Mouse (Mus musculus) CD4-positive, CD25-positive, alpha-beta regulatory T cell, adult 4 months (primary cell): ENCODE data around the gene Mctp2. TPM values are rescaled to one million over a fixed set of nuclear protein-coding genes. Genes with fewer than 3 reads are reported as not detected.

Source experiments
- ATAC-seq: one replicate; pipeline ENCODE4 v1.8.0; 2017
- polyA plus RNA-seq, 2 experiments: library from polyadenylated mRNA; unstranded; fragments of 100-300 nt; shearing (Covaris generic); gene quantifications; one replicate each; pipeline ENCODE4 v1.2.1; 2017

The Mctp2 gene
- polyA plus RNA-seq, 2 experiments from 2014 or later, result 2.1 to 2.8 TPM

GRCm38 (mm10) chr7:72165726-72166701, 140.4 kb downstream of the Mctp2 start:
- no peak for ATAC-seq

DNA sequence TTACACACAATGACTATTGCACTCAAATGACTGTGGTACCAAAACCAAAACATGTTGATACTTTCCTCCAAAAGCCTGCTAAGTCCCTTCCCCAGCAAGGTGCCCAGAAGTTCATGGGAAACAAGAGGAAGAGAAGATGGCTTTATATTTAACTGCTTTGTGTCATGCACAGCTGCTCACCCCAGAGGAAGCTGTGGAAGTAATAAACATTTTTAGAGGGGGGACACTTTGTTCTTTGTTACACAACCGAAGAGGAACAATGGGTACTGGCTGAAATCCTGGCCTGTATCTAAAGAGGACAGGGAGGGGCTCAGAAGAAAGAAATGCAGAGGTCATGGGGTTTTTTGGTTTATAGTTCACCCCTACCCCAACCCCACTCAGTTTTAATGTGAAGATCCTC, 144.2 kb downstream of the Mctp2 start:
- no peak for ATAC-seq

- no peak for ATAC-seq
These were observed 146.8 kb downstream of the Mctp2 start for GRCm38 (mm10) chr7:72159513-72160063.

GRCm38 (mm10) chr7:72150799-72151708, 155.4 kb downstream of the Mctp2 start:
- no peak for ATAC-seq

- ATAC-seq, result no peak
These were observed 157.3 kb downstream of the Mctp2 start for GRCm38 (mm10) chr7:72149073-72149472.

DNA sequence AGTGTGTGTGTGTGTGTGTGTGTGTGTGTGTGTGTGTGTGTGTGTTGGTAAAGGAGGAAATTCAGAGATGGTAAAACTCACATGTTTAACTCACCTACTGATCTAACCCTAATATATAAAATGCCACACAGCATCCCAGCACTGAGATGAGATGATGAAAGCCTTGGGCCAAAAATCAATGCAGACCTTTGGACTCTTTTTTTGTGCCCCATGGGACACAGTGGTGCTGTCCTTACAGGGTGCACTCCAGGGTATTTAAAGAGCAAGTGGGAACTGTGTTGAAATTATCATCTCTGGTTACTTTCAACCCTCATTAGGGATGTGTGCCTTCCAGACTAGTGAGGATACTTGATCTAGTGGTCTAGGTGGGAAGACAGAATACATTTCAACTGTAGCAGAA, 159.6 kb downstream of the Mctp2 start:
- ATAC-seq, result no peak

GRCm38 (mm10) chr7:72145726-72146520, 160.5 kb downstream of the Mctp2 start:
- no peak for ATAC-seq

DNA sequence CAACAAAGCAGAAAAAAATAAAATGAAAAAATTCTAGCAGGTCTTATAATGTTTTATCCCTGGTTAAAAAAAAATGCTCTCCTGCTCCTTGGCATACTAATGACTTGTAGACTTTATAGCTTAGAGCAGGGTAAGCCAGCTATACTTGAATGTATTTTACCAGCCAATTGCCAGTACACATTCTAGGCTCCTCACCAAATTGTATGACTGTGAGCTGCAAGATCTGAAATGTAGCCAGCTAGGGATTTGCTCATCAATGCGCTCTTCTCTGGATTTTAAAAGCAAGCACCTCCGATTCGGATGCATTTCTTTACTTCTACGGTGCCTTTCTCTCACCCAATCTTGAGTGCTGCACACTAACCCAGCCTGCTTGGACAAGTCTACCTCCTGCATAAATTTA, 167.7 kb downstream of the Mctp2 start:
- ATAC-seq, result no peak

GRCm38 (mm10) chr7:72120986-72121385, 185.4 kb downstream of the Mctp2 start:
- ATAC-seq, result no peak

- ATAC-seq, result no peak
These were observed 186.7 kb downstream of the Mctp2 start for GRCm38 (mm10) chr7:72119713-72120112.

DNA sequence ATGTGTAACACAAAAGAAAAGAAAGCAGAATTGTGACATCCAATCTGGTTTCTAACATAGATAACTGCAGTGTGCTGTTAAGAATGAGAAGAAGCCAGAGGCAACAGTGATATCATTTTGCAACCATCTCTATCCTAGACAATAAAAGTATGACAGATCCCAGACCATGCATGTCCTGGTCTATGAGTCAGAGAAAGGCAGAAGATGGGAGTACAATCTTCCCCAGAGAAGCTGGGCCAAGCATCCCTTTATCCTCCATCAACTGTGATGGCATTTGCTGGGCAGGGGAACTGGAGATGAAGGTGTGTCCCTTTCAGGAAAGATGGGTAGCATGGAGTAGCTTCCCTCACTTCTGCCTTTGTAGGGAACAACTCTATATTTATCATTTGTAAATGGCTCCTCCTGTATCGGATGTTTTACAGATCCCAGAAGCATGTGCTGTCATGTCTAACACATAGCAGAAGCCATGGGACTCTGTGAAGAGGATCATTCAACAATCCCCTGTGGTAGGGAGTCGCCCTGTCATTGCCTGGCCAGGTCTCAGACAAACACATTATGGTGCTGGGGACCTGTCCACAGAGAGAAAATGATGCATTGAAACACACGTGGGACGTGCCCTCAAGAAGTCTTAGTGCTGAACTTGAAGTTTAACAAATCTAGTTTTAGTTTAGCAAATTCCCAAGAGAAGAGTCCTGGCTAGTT, 188.9 kb downstream of the Mctp2 start:
- ATAC-seq, result no peak

- no peak for ATAC-seq
These were observed 191.3 kb downstream of the Mctp2 start for GRCm38 (mm10) chr7:72115073-72115472.

- no peak for ATAC-seq
These were observed 195.8 kb downstream of the Mctp2 start for GRCm38 (mm10) chr7:72110578-72110977.

GRCm38 (mm10) chr7:72108639-72109399, 197.6 kb downstream of the Mctp2 start:
- ATAC-seq, result no peak

DNA sequence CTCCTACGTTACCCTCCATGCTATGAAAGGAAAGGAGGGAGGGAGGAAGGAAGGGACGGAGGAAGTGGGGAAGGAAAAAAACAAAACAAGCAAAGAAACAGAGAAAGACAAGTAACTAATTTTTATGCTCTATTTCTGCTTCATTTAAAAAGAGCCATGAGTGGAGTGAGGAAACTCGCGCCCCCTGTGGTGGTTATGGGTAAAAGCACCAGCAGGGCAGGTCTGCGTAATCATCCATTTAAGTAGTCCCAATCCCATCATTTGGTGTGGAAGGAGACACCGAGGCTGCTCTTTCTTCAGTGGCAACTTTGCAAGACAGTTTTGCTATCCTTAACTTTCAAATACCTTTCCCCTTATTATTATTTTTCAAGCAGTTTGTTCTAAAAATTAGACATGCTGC, 202.2 kb downstream of the Mctp2 start:
- ATAC-seq, result no peak

DNA sequence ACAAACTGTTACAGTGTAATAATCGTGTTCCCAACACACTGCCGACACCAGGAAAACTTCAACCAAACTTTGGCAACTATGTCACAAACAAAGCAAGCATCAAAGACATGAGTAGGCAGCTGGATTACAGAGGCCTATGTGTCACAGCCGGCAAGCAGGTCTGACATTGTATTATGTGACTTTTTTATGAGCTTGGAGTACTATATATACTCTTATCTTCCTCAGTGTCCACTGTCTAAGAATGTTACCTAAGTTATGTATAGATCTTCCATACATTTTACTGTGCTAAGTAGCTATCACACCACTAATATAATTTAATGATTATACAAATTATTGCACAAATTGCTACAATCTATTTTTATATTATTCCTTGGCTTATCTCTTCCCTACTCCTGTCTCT, 202.8 kb downstream of the Mctp2 start:
- no peak for ATAC-seq

DNA sequence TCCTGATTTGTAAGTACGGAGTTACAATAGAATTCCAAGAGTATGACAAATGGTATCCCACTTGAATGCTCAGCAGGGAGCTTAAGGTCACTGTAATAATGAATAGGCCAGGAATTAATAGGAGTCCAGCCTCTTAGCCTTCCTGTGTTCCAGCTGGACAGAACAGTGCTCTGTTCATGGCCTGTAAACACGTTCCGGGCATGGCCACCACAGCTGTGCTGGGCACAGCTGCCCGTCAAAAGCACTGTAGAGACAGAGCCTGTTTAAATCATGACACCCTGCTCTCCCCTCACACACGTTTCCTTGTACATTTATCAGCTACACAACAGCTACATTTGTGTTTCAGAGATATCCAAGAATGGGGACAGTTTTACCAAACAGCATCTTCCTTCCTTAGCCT, 205.7 kb downstream of the Mctp2 start:
- ATAC-seq, result no peak

DNA sequence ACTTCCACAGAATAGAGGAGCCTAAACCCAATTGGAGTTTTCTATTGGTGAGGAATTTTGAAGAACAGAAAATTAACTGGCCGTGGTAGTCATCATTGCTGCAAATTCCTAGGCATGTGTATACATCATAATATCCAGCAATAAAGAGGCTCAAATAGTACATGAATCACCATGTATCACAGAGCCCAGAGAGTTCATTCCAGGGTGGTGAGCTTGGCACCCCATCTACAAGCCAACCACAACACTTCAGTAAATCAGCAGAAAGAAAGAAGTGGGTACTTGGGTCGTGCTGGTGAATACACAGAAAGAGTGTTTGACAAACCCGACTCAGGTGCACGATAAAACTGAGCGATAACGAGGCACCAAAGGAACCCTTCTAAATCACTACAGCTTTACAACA, 207.8 kb downstream of the Mctp2 start:
- ATAC-seq, result no peak

DNA sequence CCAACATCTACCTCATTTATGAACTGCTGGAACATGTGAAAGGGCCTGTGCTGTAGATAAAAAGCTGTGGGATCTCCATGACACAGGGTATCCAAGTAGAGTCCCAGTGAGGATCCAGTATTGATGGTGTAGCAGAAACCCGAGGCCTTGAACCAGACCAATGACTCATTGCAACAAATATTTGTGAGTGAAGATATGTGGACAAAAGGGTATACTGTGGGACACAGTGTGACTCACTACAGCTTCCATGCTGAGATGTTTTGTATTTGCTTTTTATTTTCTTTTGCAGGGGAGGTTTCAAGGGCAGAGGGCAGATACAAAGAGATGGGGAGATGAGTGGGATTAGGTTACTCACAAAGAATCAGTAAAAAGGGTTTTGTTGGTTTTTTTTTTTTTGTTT, 209.4 kb downstream of the Mctp2 start:
- ATAC-seq, result no peak

GRCm38 (mm10) chr7:72096433-72096832, 210.0 kb downstream of the Mctp2 start:
- no peak for ATAC-seq
